Mouse (Mus musculus) stomach, postnatal 0 days (tissue): ENCODE data around the gene Slfnl1.

Experiments
- CTCF ChIP-seq: IDR thresholded peaks from 2 replicates; pipeline ENCODE4 v1.5.1; 2016; ENCODE audit warnings: antibody characterized with exemption, low read depth, mild to moderate bottlenecking, moderate library complexity
- EP300 ChIP-seq: optimal IDR thresholded peaks from 2 replicates; pipeline ENCODE3; 2016; ENCODE audit warnings: antibody characterized with exemption

DNA sequence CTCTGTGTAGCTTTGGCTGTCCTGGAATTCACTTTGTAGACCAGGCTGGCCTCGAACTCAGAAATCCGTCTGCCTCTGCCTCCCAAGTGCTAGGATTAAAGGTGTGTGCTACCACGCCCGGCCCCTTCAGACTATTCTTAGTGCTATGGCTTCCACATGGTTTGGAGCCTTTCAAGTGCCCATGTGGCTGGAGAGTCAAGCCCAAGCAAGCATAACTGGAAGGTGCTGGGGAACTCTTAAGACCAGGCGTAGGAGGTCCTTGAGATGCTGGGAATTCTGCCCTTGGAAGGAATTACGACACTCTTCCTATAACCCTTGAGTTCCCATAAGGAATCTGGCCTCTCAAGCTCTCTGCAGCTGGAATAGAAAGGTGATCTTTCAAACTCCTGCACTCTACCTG, 24.6 kb downstream of the Slfnl1 start:
- no peak for TF ChIP-seq CTCF
- TF ChIP-seq EP300 = no peak
